Mouse (Mus musculus) olfactory bulb, adult 2 months (tissue): Measurements from ENCODE around the gene Ndufs2. TPM values are rescaled to one million over a fixed set of nuclear protein-coding genes. Genes with fewer than 3 reads are reported as not detected.

ENCODE experiments used
- H3K27ac ChIP-seq: fragments of 200-500 bp; 2 replicates; pipeline ENCODE4 v1.5.1; 2012; ENCODE audit warnings: low read depth, low read length; ENCODE audit not compliant: insufficient read depth
- H3K4me1 ChIP-seq: fragments of 200-500 bp; 2 replicates; pipeline ENCODE4 v1.6.1; 2012; ENCODE audit warnings: low read length; ENCODE audit not compliant: control insufficient read depth, insufficient read depth
- H3K4me3 ChIP-seq: fragments of 200-500 bp; 2 replicates; pipeline ENCODE4 v1.5.1; 2012; ENCODE audit warnings: mild to moderate bottlenecking, low read depth, low read length, moderate library complexity; ENCODE audit not compliant: insufficient read depth
- CTCF ChIP-seq: fragments of 200-500 bp; IDR thresholded peaks from 2 replicates; pipeline ENCODE4 v1.5.1; 2012; ENCODE audit warnings: low read depth, mild to moderate bottlenecking, low read length, moderate library complexity; ENCODE audit not compliant: insufficient read depth
- POLR2A ChIP-seq: fragments of 200-500 bp; IDR thresholded peaks from 2 replicates; pipeline ENCODE4 v1.6.1; 2012; ENCODE audit warnings: mild to moderate bottlenecking, low read depth, low read length, moderate library complexity; ENCODE audit not compliant: insufficient read depth
- WGBS: fragments of 180-500 bp; shearing (Covaris S2); methylation state at CpG from one replicate; pipeline ENCODE4 v1.1.7; 2018; 5-methylcytosine and 5-hydroxymethylcytosine counted together
- polyA plus RNA-seq: library from polyadenylated mRNA; stranded (reverse); fragments of >200 nt; gene quantifications from 2 replicates; pipeline ENCODE4 v1.2.4, GENCODE M21; 2012; ENCODE audit warnings: low replicate concordance; ENCODE audit not compliant: missing spikeins, insufficient read depth, insufficient read length

Gene Ndufs2
- polyA plus RNA-seq, 1 experiment: not detected

DNA sequence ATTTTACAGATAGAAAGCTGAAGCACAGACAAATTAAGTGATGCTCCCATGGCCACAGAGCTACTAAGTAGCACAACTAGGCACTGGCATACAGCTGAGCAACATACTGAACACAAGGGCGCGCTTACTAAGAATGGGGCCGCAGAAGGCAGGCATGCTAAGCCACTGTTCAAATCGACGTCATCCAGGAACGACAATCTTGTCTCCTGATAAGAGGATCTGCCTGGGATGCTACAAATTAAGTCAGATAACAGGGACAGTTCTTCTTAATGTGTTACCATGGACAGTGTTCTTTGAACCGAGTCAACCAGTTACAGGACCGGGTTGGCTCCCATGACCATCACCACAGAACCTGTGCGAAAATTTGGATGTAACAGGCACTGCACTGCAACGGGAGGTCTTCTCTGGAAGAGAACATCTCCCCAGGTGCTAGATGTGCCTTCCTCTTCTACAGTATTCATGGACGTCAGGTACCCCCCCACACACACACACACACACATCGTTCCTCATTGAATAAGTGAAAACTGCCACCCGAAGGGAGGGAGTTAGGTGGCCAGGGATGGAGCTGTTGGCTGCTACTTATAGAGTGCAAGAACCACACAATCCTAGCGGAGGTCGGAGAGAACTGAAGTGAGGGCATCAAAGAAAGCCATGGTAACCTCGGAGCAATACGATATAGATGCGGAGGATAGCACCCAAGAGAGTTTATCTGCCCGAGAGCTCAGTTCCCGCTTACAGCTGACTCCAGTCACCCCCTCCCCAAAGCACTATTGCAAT is 56.0 kb downstream of the Ndufs2 start:
- TF ChIP-seq CTCF (no peak), POLR2A (no peak)
- Histone ChIP-seq H3K4me3 (peak overlapping the region; percentile 79), H3K27ac (peak overlapping the region; percentile 77), H3K4me1 (peaks cover 8% of the 10 kb centered on the region)
- 12% methylated on average over 20 of the region's 20 CpGs for WGBS

DNA sequence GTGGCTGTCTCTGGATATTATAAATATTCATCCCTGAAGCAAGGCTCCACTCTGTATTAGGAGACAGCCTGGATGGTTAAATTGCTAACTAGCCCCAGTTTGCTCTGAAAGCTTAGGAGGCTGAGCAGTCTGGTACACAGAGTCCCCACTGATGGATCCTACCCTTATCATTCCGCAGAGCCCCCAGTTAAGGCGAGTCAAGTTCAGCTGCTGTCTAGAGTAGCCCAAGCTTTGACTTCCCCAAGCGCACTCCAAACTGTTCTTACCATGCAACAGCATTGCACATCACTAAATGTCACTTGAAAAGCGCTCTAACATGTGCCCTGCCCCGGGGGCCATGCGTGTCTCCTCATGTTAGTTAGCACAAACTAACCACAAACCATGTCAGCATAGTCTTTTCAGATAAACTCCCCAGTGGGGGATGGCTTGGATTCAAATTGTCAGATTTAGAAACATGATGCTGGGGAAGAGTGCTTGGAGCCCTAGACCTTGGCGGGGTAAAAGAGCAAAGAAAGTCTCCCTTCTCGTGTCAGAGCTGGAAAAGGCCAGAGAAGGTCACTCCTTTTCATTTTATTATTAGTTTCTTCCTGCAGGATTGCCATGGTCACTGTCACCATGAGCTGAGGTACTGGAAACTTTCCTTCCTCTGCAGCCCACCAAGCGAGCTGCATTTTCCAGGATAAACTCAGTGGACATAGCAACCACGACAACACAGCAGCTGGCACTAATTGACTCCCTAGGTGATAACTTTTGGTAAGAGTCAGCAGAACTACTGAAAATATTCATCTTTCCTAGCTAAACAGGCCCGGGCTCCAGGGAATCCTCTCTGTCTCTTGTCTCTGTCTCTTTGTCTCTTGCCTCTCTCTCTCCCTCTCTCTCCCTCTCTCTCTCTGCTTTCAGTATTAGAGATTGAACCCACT is 57.0 kb downstream of the Ndufs2 start:
- Histone ChIP-seq H3K27ac (peak overlapping the region; percentile 99), H3K4me3 (peak overlapping the region; percentile 39), H3K4me1 (peaks cover 16% of the 10 kb centered on the region)
- no peak for TF ChIP-seq POLR2A
- no peak for TF ChIP-seq CTCF
- WGBS: 25% methylated on average over 11 of the region's 11 CpGs

DNA sequence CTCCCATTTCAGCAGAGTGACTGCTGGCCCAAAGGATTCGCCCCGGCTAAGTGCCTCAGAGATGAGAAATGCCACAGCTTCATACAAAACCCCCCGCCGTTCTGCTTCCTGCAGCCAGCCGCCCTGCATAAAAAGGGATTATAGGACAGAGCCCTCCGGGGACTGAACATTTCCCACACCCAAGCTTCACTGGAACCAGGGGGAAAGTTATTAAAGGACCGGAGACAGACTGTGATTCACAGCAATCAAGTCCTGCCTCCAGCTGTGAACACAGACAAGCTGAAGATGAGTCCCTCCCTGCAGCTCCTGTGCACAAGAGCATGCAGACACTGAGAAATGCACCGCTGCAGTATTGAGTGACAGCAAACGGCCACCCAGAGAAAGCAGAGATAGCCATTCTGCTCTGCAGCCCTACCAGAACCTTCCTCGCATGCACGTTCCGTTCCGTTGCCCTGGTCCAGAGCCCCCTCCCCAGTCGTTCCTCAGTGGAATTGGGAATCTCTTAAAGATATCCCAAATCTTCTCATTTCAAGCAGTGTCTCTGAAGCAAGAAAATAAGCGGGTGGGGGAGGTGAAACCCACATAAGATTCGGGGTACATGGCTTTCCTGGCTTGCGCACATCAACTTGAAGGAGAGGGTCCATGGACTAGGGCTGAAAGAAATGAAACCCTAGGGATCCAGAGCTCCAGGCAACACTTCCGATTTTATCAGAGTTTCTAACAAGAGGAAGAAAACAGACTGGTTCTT is 57.9 kb downstream of the Ndufs2 start:
- 4% methylated on average over 18 of the region's 18 CpGs for WGBS
- H3K27ac ChIP-seq: peak overlapping the region; percentile 99
- peak overlapping the region; percentile 68 for H3K4me3 ChIP-seq
- TF ChIP-seq CTCF (no peak), POLR2A (no peak)
- H3K4me1 ChIP-seq: peaks cover 20% of the 10 kb centered on the region

DNA sequence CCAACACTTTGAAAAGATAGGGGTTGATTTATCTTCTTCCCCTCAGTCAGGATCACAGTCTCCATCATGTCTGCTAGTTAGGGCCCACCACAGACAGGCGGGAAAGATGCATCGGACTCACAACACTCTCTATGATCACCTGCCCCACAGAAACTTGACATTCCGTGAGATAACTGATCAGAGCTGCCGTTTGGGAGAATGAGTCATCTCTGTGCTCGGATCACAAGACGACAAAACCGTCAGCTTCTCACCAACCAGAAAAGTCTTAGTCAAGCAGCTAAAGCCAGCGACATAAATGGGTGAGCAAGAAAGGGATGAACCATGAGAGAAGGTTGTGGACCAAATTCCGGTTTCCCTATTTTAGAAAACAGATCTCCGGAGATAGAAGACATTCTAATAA is 58.9 kb downstream of the Ndufs2 start:
- 30% methylated on average over 10 of the region's 10 CpGs for WGBS
- H3K4me1 ChIP-seq: peaks cover 25% of the 10 kb centered on the region
- H3K27ac ChIP-seq: peak overlapping the region; percentile 88
- peak overlapping the region; percentile 44 for H3K4me3 ChIP-seq
- TF ChIP-seq CTCF: no peak
- TF ChIP-seq POLR2A: no peak

DNA sequence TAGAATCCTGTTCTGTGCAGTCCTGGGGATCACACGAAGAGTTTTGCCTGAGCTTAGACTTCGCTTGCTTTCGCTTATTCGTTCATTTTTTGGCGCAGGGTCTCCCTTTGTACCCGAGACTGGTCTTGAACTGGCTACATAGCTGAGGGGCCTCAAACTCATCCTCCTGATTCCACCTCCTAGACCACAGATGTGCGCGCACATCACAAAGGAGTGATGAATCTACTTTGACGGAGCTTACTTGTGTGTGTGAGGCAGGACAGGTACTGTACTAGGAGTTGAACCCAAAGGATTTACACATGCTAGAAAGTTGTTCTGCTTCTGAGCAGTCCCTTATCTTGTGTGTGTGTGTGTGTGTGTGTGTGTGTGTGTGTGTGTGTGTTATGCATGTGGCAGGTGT is 60.4 kb downstream of the Ndufs2 start:
- 93% methylated on average over 9 of the region's 9 CpGs for WGBS

DNA sequence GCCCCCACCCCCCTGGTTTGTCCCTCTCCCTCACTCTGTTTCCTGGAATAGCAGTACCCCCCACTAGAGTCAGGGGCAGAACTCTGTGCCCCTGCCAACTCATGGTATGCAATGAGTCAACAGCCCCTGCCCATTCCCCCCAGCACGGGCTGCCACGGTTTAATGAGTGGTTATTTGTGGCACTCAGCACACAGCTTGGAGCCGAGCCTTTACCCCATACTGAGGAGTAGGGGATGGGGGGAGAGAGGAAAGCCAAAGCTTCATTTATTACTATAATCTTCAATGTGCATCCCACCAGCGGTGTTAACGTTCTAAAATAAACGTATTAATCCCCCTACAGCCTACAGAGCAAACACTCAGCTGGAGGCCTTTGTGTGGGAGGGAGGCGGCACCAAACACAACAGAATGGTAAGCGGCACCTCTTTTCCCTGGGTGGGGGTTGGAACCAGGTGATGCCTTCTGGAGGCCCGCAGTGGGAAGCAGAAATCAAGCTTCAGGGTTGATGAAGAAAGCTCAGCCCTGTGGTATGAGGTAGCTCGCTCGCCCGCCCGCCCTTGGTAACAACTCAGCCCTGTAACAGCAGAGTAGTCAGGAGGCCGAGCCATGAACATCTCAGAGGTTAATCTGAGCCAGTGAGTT is 61.6 kb downstream of the Ndufs2 start:
- H3K4me1 ChIP-seq: peaks cover 40% of the 10 kb centered on the region
- WGBS: 19% methylated on average over 14 of the region's 14 CpGs

More for the DNA sequence above, 60.4 kb downstream of the Ndufs2 start:
- H3K4me1 ChIP-seq: peaks cover 34% of the 10 kb centered on the region
- H3K4me3 ChIP-seq: no peak overlapping the region
- H3K27ac ChIP-seq: peak overlapping the region; percentile 94
- TF ChIP-seq POLR2A (no peak), CTCF (no peak)

DNA sequence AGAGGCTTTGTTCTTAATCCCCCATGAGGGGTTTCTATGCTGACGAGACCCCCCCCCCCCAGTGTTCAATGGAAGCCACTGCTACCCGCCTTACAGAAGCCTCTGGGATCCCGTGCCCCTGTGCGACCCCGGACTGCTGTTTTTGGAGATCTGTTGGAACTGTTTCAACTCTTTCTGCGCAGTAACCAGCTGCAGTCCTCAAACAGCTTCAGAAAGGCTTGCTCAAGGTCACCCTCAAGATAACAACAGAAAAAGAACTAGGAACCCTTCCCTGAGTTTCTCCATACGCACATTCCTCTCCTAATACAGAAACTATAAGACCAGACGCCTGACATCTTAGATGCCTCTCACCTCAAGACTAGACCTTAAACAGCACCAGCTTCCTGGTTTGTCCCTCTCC is 62.1 kb downstream of the Ndufs2 start:
- H3K27ac ChIP-seq: peak overlapping the region; percentile 94
- 5% methylated on average over 8 of the region's 8 CpGs for WGBS
- TF ChIP-seq CTCF (no peak), POLR2A (no peak)
- H3K4me1 ChIP-seq: peaks cover 40% of the 10 kb centered on the region
- H3K4me3 ChIP-seq: peak overlapping the region; percentile 0; the same call in 1 of the 2 replicates

More for the DNA sequence above, 61.6 kb downstream of the Ndufs2 start:
- H3K27ac ChIP-seq: peak overlapping the region; percentile 94
- no peak for TF ChIP-seq CTCF
- no peak for TF ChIP-seq POLR2A
- H3K4me3 ChIP-seq: peak overlapping the region; percentile 9; the same call in 1 of the 2 replicates
